Mouse (Mus musculus): ENCODE measurements around the gene Slc34a2.

Slc34a2 gene

DNA sequence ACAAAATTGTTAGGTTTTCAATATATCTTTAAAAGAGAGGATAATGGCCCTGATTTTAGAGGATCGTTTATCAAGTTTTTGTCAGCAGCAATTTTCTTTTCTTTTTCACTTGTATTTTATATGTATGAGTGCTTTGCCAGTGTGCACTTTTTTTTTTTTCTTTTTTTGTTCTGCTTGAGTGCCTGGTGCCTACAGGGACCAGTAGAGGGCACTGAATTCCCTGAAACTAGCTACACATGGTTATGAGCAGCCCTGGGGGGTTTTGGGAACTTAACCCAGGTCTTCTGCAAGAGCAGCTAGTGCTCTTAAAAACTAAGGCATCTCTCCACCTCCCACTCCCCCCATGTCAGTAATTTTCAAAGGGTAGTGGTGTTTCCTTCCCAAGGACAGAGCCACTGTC, 70.8 kb downstream of the Slc34a2 start:
- DNase-seq (ENCODE audit: extremely low read depth, low read depth, low spot score): no peak

DNA sequence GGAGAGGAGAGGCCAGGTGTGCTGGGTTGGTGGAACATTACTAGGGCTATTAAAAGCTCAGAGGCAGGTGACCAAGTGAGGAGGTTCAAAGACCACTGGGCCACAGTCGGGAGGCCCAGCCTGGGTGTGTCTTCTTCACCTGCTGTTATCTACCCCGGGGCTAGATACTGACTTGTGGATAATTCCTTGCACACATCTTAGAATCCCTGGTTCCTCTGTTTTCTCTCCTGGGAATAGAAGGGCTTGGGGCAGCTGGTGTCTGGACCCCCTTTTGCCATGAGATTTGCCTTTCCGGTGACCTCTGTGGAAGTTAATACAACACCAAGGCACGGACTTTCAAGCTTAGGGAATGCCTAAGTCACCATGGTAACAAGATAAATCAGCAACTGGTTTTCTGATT, 72.3 kb downstream of the Slc34a2 start:
- no peak for DNase-seq (ENCODE audit: extremely low read depth, low read depth, low spot score)

DNA sequence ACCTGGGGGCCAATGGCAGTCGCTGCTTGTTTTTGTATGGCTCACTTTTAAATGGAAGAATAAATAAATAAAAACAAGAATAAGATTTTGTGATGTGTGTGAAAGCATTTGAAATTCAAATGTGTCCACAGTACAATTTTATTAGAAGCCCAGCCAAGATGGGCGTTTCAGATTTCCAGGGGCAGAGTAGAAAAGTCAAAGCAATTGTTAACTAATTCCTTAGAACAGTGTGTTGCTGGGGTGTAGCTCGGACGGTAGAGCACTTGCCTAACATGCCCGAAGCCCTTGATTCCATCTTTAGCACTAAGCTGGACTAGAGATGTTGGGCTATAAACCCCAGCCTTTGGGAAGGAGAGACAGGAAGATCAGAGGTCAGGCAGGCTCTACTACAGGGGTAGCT, 73.2 kb downstream of the Slc34a2 start:
- DNase-seq (ENCODE audit: extremely low read depth, low read depth, low spot score): no peak

DNA sequence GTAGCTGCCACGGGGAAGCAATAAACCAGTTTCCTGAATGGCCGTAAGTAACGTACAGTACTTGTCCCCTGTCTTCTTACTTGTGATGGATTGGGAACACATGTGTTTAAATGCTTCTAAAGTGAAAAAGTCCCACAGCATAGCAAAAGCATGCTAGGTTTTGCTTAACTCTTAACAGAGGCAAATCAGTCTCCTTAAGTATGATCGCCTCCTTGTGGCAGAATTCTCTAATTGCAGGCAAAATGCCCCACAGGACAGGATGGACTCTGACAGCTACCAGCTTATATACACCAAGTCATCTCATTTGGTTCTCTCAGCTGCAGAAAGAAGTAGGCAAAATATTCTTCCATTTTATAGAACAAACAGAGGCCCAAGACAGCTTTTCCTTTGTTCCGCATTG, 75.1 kb downstream of the Slc34a2 start:
- DNase-seq (ENCODE audit: extremely low read depth, low read depth, low spot score): no peak

DNA sequence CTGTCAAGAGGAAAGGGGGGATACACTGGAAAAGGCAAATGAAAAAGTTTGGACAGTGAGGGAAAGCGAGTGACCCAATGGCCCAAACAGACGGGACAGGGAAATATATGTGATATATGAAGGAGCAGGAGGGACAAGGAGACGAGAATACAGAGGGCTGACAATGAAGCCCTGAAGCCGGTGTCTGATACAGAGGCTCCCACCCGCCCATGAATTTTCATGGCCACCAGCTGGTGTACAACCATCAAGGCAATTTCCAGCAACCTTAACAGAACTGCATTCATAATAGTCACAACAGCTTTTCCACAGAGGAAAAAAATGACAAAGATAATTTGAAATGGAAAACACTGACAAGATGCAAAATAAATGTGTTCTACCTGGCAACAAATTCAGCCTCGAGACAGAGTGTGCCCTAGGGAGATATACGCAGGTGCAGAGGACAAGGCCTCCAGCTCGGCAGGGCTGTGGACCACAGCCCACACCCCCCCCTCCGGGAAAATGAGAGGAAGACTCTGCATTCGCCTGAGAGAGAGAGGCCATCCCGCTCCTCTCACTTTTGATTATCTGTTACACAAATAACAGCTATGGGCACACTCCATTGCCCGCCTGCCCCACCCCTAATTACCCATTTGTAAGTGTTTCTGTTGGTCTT, 76.9 kb downstream of the Slc34a2 start:
- DNase-seq (ENCODE audit: extremely low read depth, low read depth, low spot score): no peak

DNA sequence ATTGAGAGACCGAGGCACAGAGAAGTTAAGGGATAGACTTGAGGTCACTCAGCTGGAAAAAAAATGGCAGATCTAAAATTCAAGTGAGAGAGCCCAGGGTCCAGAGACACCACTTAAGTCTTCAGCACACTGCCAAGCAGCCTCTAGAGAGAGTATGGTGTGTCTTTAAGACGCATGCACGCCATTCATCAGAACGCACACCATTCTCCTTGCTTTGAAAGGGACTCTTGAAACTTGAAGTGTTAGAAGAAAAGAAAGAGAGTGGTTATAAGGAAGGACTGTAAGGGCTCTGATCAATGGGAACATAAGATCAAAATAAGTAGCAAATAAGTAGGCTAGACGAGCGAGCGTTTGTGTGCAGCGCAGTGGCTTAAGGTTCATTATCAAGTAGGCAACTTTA, 80.3 kb downstream of the Slc34a2 start:
- DNase-seq (ENCODE audit: extremely low read depth, low read depth, low spot score): no peak

DNA sequence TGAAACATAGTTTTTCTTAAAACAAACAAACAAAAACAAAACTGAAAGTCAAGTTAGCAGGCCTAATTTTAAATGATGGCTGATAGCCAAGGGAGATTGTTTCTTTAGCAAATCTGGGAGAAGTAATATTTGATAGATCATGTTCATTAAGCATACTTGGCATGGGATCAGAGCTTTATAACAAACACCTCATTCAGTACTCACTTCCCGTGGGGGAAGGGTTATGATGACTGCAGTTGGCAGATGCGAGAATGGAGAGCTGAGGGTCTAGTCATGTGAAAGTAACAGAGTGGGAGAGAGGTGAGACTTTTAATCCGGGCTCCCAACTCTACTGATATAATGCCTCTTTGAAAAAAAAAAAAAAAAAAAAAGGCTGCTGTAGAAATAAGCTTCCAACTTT, 81.8 kb downstream of the Slc34a2 start:
- no peak for DNase-seq (ENCODE audit: extremely low read depth, low read depth, low spot score)

Measured in fat pad, adult 2 months (tissue).